Mouse (Mus musculus): Measurements from ENCODE around the gene Clstn1.

Gene Clstn1

GRCm38 (mm10) chr4:149665016-149665691 lies 78.9 kb downstream of the Clstn1 start:
- no peak for DNase-seq (ENCODE audit: extremely low read depth, low read depth, low spot score)

- no peak for DNase-seq (ENCODE audit: extremely low read depth, low read depth, low spot score)
Observed at GRCm38 (mm10) chr4:149665692-149666090, 79.4 kb downstream of the Clstn1 start.

GRCm38 (mm10) chr4:149671175-149671574 lies 84.9 kb downstream of the Clstn1 start:
- DNase-seq (ENCODE audit: extremely low read depth, low read depth, low spot score), result no peak

GRCm38 (mm10) chr4:149672747-149673146 lies 86.5 kb downstream of the Clstn1 start:
- no peak for DNase-seq (ENCODE audit: extremely low read depth, low read depth, low spot score)

GRCm38 (mm10) chr4:149674814-149675377 lies 88.6 kb downstream of the Clstn1 start:
- no peak for DNase-seq (ENCODE audit: extremely low read depth, low read depth, low spot score)

- no peak for DNase-seq (ENCODE audit: extremely low read depth, low read depth, low spot score)
Observed at GRCm38 (mm10) chr4:149675378-149676261, 89.4 kb downstream of the Clstn1 start.

- DNase-seq (ENCODE audit: extremely low read depth, low read depth, low spot score), result no peak
Observed at GRCm38 (mm10) chr4:149678006-149678405, 91.7 kb downstream of the Clstn1 start.

GRCm38 (mm10) chr4:149679056-149679770 lies 92.9 kb downstream of the Clstn1 start:
- no peak for DNase-seq (ENCODE audit: extremely low read depth, low read depth, low spot score)

- no peak for DNase-seq (ENCODE audit: extremely low read depth, low read depth, low spot score)
Observed at GRCm38 (mm10) chr4:149683875-149684274, 97.6 kb downstream of the Clstn1 start.

- no peak for DNase-seq (ENCODE audit: extremely low read depth, low read depth, low spot score)
Observed at GRCm38 (mm10) chr4:149684841-149685623, 98.8 kb downstream of the Clstn1 start.

GRCm38 (mm10) chr4:149688861-149689260 lies 102.6 kb downstream of the Clstn1 start:
- DNase-seq (ENCODE audit: extremely low read depth, low read depth, low spot score), result no peak

- no peak for DNase-seq (ENCODE audit: extremely low read depth, low read depth, low spot score)
Observed at GRCm38 (mm10) chr4:149689822-149690700, 103.8 kb downstream of the Clstn1 start.

GRCm38 (mm10) chr4:149690828-149691280 lies 104.6 kb downstream of the Clstn1 start:
- DNase-seq (ENCODE audit: extremely low read depth, low read depth, low spot score), result no peak

- no peak for DNase-seq (ENCODE audit: extremely low read depth, low read depth, low spot score)
Observed at GRCm38 (mm10) chr4:149691368-149691767, 105.1 kb downstream of the Clstn1 start.

- DNase-seq (ENCODE audit: extremely low read depth, low read depth, low spot score), result no peak
Observed at GRCm38 (mm10) chr4:149696189-149696971, 110.1 kb downstream of the Clstn1 start.

GRCm38 (mm10) chr4:149697506-149698196 lies 111.4 kb downstream of the Clstn1 start:
- DNase-seq (ENCODE audit: extremely low read depth, low read depth, low spot score), result no peak

GRCm38 (mm10) chr4:149698197-149698821 lies 112.0 kb downstream of the Clstn1 start:
- DNase-seq (ENCODE audit: extremely low read depth, low read depth, low spot score), result no peak

Data from fat pad, adult 2 months (tissue).